Mouse (Mus musculus): ENCODE data around the gene Usp42. TPM values are rescaled to one million over a fixed set of nuclear protein-coding genes. Genes with fewer than 3 reads are reported as not detected.

Usp42 gene
- total RNA-seq, 2 experiments from 2014 or later, result 8.1 to 8.3 TPM

DNA sequence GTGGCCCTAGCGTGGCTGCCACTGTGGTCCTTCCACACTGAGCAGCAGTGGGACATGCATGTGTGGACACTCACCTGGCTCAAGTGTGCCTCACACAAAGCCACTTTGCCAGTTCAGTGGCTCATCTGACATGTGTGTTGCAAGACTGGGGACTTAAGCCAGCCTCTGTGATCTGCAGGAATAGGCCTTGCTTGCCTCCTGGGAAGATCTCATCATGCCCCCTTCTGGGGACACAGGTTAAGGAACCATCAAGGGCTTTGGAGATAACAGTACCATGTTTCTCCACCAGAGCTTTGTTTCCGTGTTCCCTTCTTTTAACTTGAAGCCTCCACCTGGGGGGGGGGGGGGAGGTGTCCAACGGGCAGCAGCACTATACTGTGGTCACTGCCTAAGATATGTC is 35.8 kb downstream of the Usp42 start:
- intact Hi-C loops (cut with DNase I), result no loop called here
- no peak for DNase-seq

DNA sequence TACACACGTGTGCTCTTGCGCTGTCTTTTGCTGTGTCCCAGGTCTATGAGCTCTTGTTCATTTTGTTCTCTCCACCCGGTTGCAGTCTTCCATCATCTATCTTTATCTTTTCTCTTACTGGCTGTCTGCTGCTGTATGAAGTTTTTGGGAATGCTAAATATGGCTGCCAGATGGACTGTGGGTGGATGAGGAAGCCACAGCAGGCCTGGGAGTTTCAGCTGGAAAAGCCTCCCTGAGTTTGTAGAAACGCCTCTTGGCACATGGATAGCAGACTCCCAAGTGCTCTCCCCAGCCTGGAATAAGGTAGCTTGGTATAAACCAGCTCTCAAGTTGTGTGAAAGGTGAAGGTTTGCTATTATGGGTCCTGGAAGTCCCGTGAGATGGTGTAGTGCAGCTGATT is 41.2 kb downstream of the Usp42 start:
- intact Hi-C loops (cut with DNase I), result no loop called here
- DNase-seq, result no peak

DNA sequence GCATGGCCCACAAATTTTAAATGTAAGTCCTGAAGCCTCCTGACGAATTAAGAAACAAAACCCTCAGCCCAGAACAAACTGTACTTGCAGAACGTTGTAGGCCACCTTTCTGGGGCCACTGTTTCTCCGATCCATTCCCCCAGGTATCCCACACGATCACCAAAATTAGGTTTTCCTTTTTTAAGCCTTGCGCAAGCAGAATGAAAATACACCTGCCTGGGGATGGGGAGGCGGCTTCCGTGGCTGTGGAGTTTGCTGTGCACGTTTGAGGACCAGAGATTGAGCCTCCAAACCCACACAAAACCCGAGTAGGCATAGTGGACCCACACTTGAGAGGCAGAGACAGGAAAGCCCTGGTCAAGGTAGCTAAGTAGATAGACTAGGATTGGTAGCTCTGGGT is 41.7 kb downstream of the Usp42 start:
- intact Hi-C loops (cut with DNase I), result no loop called here
- no peak for DNase-seq

DNA sequence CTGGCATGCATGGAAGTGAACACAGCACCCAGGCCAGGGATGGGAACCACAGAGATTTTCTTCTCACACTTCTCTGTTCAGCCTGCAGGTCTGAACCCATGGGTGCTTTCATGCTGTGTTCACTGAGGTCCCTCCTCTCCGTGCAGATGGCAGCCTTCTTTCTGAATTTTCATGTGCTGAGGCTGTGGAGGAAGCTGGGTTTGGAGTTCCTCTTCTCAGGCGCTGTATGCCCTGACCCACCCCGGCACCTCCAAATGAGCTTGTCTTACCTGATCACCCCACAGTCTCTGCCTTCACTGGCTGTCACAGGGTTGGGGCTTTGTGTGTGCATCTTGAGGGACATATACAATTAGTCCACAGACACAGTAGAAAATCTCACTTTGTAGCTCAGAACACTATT is 44.5 kb downstream of the Usp42 start:
- no peak for DNase-seq
- intact Hi-C loops (cut with DNase I), result no loop called here

DNA sequence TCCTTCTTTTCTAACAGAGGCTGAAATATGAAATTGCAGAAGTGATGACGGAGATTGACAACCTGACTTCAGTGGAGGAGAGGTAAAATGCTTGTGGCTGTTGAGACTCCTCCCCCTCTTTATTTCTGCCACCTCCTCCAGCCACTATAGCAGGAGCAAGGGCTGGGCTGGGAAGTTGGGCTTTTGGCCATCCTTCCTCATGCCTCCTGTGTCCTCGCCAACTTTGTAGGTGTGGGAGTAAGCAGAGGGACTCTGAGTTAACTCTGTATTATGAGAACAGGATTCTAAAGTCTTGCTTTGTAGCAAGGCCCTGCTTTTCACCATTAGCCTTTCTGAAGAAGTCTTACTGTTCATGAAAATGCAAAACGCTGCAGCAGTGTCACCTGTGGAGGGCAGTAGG is 45.6 kb downstream of the Usp42 start:
- no peak for DNase-seq
- intact Hi-C loops (cut with DNase I), result no loop called here

DNA sequence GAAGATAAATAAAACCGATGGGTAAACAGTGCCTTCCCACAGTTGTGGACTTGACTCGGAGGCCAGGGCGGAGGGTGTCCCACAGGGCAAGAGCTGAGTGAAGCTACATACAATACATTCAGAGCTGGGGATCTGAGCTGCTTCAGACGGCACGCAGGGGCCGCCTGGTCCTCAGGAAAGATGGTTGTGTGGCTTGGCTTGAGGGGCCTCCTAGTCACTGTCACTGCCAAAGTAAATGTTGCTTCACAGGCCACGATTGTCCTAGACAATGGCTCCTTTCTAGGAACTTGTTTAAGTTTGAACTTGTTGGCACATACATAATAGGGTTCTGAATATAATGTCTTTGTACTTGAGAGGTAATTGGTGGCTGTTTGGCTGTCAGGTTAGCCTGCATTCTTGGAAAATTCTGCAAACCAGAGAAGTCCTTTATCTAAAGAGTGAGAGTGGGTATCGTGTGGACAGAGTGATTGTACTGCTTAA is 47.1 kb downstream of the Usp42 start:
- DNase-seq, result no peak
- intact Hi-C loops (cut with DNase I), result no loop called here

DNA sequence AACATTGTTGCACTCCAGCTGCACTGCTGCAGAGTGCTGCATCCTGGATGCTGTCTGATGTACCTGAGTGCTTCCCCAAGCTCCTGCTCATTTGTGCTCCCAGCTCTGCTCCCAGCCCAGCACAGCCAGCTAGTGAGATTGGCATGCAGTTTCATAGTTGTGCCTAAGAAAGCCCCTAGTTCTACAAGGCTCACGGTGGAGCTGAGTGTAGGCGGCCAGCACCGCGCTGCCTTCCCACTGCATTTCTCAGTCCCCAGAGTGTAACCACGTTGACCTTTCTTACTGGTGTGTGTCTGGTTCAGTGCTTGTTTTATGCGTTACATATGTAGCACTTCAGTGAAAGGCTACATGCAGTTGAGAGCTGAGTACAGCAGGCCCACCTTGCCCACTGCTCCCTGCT is 48.4 kb downstream of the Usp42 start:
- no peak for DNase-seq
- intact Hi-C loops (cut with DNase I), result no loop called here

DNA sequence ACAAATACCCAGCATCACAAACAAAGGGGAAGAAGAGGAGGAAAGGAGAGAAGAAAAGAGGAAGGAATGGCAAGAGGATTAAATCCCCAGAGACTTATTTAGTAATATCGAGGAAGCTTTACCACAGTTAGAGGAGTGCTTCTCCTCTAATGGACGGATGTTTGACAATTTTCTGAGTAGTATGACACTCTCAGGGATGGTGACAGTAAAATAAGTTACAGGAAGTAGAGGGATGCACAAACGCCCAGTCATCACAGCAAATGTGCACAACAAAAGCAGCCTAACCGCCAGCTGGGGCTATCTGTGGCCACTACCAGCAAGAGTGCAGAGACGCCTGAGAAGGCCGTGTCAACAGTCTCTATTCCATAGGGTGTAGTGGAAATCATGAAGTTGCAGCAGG is 52.4 kb downstream of the Usp42 start:
- intact Hi-C loops (cut with DNase I), result loop anchor here (5.0 kb wide), 1 partner anchor 57 kb away; the partner anchor contains the start of gene Cyth3
- no peak for DNase-seq

DNA sequence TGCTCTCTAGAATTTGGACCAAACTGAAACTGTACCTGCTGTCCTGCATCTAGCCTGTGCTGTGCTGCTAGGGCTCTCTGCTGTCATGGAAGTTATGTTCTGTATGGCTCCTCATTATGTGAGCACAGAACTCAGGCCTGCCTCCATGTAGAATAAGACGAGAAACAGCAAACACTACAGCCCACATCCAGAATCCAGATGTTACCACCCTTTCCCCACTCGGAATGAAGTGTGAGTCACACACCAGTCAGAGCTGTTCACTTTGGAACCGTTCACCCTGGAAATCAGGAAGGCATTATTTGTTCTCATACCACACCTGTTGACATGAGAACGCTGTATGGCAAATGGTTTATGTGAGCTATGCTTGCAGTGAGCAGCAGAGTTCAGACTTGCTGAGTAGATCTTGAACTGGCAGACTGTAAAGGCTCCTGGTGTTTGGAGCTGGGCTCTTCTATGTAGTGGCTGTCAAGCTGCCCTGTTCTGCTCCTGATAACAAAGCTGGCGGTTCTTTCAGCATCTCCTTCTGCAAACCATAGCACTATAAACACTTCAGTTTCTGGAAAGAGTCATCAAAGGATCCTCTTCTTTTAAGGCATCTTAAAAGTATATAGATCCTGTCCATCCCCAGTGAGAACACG is 53.3 kb downstream of the Usp42 start:
- DNase-seq, result no peak
- intact Hi-C loops (cut with DNase I), result loop anchor here (5.0 kb wide), 1 partner anchor 56 kb away; the partner anchor contains the start of gene Cyth3

DNA sequence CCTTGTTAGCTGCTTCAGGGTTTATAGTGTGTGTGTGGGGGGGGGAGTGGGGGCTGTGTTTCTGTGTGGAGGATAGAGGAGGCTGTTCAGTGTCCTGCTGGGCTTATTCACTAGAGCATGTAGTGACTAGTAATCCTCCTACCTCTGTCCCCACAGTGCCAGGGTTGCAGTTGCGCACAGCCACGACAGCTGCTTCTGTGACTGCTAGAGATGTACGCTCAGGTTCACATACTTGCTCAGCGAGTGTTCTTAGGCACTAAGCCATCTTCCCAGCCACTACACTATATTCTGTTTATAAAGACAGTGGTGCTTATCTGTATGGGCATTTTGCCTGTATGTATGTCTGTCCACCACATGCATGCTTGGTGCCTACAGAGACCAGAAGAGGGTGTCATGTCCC is 54.7 kb downstream of the Usp42 start:
- DNase-seq, result no peak

DNA sequence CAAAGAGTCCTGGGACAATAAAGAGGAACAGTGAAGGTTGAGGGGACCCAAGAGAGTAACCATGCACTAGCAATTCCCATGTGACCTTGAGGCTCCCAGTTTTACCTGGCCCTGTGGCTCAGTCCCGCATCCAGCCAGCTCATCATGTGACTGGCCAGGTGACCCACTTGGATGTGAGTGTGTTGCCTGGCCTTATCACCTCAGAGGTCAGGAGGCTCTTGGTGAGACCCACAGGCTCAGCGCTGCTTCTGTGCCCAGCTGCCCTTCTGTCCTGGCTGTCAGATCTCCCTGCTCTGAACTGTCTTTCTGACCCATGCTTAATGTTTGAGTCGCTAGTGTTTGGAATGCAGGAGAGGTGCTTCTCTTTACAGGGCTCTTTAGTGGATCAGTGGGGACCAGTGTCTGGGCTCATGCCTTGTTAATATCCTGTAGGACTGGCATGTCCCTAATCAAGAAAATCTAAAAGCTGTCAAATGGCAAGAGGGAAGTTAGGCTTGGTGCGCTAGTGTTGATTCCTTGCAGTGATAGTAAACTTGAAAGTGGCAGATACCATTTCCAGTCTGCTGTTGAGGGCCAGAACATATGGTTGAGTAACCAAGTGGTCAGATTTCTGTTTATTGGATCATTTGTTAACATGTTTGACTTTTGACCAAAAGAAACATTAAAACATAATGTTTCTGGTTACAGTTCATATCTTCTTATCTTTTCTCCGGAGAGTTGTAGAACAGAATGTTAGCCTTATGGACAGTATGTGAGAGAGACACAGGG is 55.7 kb downstream of the Usp42 start:
- intact Hi-C loops (cut with DNase I), result loop anchor here (5.0 kb wide), 1 partner anchor 54 kb away; the partner anchor contains the start of gene Cyth3

More for the DNA sequence above, 54.7 kb downstream of the Usp42 start:
- intact Hi-C loops (cut with DNase I), result loop anchor here (5.0 kb wide), 1 partner anchor 55 kb away; the partner anchor contains the start of gene Cyth3

DNA sequence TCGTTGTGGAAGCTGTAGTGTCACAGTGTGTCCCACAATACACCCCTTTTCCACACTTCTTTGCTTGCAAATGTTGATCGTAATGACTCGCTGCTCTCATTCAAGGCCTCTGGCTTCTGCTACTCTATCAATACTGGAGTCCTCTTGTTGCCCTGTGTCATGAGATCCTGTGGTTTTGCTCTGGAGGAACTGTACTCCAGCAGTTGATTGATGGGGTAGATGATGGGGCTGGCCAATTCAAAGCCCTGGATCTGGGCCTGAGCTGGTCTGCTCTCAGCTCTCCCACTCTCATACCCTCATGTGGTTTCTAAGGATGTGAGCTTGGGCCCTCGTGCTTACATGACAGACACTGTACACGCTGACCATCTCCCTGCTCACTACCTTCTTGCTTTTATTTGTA is 57.5 kb downstream of the Usp42 start:
- intact Hi-C loops (cut with DNase I), result loop anchor here (5.0 kb wide), 1 partner anchor 33 kb away; no protein-coding TSS in a partner anchor
- no peak for DNase-seq

More for the DNA sequence above, 55.7 kb downstream of the Usp42 start:
- no peak for DNase-seq

DNA sequence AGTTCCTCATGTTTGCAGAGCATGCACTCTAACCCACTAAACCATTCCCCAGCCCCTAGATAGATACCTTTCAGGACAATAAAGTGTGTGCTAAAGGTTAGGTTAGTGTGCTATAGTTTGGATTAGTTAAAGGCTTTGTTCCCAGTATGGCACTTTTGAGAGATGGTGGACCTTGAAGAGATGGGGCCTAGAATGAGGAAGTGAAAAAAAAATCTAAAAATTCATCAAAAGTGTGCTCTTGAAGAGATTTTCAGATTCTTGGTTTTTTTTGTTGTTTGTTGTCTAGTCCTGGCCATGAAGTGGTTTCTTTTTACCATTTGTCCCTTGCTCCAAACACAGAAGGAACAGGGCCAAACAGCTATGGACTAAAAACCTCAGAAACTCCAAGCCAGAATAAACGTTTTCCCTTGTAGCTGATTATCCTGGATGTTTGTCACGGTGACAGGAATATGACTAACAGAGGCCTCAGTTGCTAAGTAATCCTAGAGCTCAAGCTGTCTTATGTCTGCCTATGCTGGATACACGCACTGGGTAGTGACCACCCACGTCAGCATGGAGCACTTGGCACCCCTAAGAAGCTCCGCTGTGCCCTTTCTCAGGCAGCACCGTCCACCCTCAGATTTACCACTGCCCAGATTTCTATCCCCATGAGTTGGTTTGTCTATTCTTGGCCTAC is 61.2 kb downstream of the Usp42 start:
- intact Hi-C loops (cut with DNase I), result loop anchor here (5.0 kb wide), 1 partner anchor 36 kb away; no protein-coding TSS in a partner anchor
- DNase-seq, result no peak

DNA sequence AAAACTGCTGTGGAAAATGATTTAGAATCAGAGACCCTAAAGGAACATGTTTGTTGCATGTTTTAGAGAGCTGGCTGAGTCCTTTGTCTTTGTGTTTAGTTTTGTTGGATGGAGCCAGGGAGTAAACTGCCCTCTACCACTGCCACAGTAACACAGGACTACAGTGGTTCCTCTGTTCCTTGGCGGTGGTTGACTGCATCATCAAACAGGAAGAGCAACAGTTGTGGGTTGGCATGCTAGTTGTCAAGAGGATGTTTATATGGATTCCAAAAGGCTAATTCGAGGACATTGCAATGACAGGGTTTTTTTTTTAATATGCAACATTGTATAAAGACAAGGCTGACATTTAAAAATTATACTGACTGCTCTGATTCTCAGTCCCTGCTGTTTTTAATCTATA is 62.2 kb downstream of the Usp42 start:
- DNase-seq, result no peak
- intact Hi-C loops (cut with DNase I), result loop anchor here (5.0 kb wide), 1 partner anchor 37 kb away; no protein-coding TSS in a partner anchor

DNA sequence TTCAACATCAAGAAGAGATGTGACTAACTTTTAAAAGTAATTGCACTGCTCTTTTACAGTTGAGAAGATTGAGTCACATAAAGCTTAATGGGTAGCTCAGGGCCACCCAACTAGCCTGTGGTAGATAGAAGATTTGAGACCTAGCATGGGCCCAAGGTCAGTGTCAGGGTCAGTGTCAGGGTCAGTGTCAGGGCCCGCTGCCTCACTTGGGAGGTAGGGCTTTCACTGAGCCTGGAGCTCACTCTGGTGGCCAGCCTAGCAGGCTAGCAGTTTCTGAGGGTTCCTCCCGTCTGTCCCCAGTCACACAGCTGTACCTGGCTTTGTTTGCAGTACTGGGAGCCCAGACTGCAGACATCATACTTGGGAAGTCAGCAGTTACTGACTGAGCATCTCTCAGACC is 62.7 kb downstream of the Usp42 start:
- intact Hi-C loops (cut with DNase I), result no loop called here
- peak in 1 of 2 experiments; percentile 33 for DNase-seq

DNA sequence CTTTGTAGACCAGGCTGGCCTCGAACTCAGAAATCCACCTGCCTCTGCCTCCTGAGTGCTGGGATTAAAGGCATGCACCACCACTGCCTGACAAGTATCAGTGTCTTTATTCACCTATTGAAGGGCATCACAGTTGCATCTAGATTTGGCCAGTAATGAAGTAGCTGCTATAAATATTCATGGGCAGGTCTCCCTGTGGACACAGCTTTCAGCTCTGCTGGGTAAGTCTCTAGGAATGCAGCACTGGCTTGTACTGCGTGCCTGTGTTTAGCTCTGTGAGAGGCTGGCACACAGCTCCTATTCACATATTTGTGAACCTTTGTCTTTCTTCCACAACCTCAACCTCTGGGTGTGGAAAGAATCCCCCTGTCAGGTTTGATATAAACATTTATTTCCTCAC is 63.2 kb downstream of the Usp42 start:
- DNase-seq, result peak in 1 of 2 experiments; percentile 46
- intact Hi-C loops (cut with DNase I), result no loop called here

DNA sequence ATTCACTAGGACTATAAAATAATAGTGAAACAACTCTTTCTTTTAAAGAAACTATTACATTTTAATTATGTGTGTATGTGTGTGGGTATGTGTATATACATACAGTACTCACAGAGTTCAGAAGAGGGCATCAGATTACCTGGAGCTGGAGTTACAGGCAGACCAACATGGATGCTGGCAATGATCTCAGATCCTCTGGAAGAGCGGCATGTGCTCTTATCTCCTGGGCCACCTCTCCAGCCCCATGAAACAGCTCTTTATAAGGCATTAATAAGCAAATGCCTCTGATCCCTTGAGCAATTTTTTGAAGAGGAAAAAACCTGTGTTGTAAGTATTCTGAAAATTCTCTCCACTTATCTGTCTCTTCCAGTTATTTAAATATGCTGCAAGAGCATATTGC is 66.1 kb downstream of the Usp42 start:
- DNase-seq, result no peak
- intact Hi-C loops (cut with DNase I), result no loop called here

DNA sequence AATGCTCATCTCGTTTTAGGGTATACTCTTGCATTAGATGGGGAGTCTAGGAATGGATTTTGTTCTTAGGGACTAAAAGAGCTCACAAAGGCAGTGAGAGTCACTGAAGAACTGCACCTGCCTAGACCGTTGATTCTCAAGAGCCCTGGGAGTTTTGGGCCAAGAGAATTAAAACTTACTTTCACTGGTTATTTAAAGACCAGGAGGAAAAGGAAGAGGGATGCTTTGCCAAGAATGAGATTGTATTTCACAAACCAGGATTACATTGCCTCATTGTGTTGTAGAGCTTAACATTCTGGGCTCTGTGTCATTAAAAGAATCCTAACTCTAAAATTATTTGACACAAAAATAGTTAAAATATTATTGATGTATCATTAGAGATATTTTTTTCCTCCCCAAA is 66.5 kb downstream of the Usp42 start:
- DNase-seq, result no peak
- intact Hi-C loops (cut with DNase I), result no loop called here

DNA sequence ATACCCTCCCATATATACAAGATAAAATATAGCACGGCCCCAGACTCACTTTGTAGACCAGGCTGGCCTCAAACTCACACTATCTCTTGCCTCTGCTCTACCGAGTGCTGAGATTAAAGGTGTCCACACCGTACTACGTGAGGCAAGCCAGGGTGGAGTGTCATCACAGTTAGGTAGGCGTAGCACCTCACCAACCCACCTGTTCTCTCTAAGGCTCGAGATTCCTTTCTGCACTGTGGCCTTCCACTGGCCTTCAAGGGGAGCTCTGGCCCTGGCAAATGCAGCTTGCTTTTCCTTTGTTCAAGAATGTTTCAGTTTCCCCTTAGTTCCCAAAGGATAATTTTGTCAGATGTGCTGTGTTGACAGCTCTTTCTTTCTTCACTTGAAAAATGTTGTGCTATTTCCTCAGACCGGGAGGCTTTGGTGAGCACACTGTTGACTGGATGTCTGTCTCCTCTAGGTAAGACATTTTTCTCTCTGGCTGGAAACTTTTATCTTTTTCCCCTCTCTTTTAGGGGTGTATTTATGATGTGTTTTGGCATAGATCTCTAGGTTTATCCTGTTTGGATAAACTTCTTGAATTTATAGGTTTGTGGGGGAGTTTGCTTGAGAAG is 68.9 kb downstream of the Usp42 start:
- DNase-seq, result no peak
- intact Hi-C loops (cut with DNase I), result no loop called here
